Mouse (Mus musculus) cerebellum, adult 11-12 months (tissue): ENCODE results near the gene Ypel3.

ENCODE experiments used
- DNase-seq: peaks from one replicate; pipeline ENCODE4 v3.0.0; 2022

Gene Ypel3

DNA sequence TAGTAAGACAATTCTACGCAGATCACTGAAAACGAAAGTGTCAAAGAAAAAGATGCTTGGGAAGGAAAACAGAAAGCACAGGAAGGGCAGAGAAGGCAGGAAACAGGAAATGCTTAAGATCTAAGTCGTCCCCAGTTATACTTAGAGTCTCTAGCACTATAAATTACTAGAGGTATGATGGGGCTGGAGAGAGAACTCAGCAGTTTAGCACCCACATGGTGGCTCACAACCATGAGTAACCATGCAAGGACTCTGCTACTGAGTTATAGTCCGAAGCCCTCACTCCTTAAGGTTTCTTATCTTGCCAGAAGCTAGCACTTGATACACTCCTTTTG, 17.5 kb downstream of the Ypel3 start:
- DNase-seq = no peak

DNA sequence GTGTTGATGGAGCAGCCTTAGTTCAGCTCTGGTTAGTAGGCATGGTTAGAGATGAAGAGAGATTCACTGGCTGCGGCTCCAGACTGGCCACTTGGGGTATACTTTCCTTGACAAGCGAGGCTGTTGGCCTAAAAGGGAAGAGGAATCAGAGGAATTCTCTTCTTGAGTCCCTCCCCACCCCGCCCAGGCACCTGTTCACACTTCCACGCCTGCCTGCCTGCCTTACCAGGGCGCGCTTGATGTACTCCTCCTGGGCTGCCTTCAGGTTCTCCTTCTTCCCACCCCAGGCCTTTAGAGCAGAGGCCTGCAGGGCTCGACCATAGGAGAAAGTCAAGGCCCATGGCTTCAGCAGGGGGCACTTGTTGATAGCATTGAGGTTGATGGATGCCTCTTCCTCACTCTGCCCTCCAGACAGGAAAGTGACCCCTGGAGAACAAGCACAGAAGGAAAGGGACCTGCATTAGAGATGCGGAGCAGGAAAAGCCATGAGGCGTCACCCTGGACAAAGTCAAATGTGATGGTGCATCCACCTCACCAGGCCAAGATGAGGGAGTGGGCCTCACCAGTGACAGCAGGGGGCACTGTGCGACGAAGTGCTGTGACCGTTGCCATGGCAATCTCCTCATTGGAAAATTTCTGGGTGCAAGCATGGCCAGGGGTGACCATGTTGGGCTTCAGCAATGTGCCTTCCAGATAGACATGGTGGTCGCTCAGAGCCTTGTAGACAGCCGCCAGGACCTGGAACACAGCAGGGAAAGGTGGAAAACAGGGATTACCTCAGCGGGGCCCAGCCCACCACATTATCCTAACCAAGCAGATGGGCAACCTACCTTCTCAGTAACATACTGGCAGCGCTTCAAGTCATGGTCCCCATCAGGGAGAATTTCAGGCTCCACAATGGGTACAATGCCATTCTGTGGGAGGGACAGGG, 18.9 kb downstream of the Ypel3 start:
- peak; percentile 63 for DNase-seq

DNA sequence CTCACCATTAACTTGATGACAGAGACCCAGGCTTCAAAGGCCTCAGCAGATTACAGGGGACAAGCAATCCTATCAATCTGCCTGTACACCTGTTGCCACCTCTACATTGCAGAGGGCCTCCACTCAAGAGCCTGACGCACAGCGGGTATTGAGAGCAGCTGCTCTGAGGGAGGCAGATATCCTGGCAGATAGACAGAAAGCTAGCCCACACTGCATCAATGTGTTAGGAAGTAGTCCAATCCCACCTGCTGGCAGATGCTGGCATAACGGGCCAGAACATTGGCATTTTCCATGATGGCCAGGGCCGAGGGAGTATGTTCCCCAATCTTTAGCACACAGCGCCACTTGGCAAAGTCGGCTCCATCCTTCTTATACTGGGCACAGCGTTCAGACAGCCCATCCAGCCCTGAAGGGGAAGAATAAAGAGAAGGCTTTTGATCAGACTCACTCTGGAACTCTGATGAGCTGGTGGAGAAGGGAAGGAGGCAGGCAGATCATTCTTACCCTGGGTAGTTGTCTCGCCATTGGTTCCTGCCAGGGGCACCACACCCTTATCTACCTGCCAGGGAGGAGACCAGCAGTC, 19.7 kb downstream of the Ypel3 start:
- peak; percentile 76 for DNase-seq

DNA sequence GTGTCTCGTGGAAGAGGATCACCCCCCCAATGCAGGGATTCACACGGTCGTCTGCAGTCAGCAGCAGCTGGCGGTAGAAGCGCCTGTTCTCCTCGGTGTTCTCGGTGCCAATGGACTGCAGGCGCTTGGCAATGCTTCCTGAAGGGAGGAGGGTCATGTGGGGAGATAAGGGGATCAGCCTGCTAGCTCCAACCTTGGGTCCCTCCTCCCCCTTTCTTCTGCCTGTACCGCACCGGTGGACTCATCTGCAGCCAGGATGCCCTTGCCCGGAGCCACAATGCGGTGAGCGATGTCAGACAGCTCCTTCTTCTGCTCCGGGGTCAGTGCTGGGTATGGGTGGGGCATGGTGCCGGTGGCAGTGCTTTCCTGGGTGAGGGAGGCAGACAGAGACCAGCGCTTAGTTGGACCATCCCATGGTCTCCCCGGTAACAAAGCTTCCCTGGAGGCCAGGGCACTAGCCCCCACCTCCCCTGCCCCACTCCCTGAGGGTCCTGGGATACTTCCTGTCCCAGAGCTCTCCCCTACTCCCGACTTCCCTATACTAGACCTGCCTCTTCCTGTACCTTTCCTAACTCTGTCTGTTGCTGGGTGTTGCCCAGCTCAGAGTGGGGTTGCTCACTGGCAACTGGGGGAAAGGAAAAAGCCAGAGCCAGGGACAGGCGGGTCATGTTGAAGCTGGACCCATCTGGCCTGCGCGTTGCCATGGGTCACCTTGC, 20.8 kb downstream of the Ypel3 start, which contains the start of gene Fam57b:
TSS of gene Fam57b (plus strand) at position 258 of the 716 bp plus-strand sequence.
- peak; percentile 82 for DNase-seq

DNA sequence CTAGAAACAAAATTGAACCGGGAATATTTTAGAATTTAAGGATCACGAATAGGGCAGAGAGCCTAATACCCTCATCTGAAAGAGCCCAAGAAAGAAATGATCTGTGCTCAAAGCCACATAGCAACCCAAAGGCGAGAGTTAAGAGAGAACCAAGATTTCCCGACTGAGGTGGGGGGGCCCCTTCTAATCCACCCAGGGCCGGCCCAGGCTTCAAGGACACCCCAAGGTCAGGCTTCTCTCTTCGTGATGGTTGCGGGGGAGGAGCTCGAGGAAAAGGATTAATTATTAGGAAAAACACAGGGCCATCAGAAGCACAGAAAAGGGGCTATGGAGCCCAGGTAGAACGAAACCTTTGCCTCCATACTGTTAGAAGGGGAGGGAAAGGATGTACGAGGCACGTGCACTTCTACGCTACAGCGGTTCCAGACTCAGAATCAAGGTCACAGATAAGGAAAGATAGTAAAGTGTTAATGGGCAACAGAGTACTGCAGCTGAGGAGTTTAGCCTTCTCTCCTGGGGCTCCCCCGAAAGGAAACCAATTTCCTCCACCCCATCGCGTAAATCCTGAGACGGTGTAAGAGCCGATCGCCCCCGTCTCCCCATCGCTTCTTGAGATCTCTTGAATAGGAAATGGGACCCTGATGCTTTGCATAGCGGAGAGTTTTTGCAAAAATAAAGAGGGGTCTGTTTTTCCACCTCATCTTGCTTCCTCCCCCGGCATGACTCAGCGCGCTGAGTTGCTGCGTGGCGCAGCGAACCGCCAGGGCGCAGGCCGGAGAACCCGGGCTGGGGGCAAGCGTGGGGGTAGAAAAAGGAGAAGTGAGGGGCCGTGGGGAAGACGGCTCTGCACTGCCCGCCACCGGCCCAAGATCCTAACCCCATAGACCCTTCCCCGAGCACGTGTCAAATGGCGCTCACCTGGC, 21.6 kb downstream of the Ypel3 start:
- DNase-seq = no peak

DNA sequence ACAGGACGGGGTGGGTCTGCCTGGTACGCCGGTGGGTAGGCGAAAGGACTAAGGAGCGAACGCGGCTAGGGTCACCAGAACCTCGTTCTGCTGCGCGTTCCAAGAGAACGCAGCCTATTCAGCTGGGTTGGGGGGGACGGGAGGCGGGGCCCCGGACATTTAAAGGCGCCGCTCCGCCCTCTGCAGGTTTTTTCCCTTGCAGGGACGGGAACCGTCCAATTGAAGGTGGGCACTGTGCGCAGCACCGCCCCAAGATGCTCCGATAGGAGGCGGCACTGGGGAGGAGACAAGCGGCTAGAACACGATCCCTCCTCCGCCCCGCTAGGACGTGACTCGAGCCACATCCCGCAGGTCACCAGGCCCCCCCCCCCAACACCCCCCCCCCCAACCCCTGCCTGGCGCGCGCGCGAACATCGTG, 22.3 kb downstream of the Ypel3 start:
- DNase-seq = peak; percentile 99

DNA sequence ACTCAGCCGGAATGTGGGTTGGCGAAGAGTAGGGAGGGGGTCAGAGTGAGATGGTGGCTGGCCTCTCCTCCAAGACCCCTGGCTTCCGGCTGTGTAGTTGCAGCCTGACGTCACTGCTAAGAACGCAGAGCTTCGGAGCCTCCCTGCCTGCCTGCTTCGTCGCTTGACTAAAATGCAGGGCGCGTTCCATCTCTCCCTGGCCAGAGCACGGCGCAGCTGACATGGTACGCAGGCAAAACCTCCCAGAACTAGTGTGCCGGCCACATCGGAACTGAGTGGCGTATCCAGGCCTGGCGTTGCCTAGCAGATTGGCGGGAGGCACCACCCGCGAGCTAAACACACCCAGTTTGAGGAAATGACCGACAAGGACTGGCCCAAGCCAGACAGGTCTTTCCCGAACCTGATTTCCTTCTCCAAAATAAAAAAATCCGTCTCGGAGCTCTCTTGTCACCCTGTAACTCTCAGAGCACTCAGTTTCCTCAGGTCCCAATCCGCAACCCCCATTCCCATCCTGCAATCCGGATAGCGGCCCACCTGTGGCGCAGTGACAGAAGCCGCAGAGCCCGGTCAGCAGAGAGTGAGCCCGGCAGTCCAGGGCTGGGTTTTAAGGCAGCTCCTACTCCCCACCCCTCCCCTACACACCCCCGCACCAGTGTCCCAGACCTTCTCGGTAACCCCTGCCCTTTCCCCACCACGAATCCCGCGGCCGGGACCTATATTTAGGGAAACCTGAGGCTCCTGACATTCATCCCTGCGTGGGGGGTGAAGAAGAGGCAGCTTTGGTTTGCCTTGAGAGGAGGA, 22.9 kb downstream of the Ypel3 start:
- peak; percentile 85 for DNase-seq

DNA sequence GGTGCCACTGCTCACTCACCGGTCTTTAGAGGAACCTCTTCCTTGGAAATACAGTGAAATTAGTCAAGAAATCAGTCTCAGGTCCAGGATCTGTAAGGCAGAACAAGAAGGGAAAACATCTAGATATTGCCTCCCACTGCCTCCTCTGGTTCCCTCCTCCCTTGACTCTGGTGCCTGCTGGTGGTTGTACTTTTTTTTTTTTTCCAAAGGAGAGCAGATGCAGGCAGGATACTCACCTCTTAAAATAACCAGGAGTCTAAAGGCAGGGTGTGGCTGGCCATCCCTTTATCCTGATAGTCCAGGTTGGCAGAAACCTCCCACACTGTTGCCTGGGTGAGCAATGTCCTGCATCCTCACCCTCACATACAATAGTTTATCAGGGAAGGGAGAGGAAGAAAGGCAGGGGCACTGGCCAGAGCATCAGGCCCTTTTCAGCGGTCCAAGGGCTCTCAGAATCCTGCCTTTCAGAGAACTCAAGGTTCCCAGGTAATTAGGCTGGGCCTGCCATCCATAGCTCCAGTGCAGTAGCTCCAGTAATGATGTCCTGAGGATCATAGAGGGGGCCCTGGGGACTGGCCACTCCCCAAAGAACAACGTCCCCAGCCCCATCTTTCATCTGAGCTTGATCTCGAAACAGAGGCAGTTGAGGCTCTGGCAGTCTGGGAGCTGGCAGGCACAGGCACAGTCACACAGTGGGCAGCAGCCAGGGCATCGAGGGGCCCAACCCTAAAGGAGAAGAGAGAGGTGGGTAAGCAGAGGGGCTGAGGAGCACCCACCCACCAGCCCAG, 23.7 kb downstream of the Ypel3 start:
- peak; percentile 70 for DNase-seq

DNA sequence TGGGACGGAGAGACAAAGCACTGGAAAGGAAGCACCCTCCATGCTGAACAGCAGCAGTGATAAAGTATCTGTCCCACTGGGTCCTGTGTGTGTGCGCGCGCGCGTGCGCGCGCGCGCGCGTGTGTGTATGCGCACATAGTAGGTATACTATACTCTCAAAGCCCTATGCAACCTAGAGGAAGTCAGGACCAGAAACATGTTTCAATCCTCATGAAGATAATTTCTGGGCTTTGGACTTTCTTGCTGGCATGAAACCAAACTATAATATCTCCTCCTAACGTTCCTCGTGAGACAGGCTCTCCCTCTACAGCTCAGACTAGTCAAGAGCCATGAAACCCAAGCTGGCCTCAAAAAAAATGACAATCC, 24.3 kb downstream of the Ypel3 start:
- DNase-seq = no peak

DNA sequence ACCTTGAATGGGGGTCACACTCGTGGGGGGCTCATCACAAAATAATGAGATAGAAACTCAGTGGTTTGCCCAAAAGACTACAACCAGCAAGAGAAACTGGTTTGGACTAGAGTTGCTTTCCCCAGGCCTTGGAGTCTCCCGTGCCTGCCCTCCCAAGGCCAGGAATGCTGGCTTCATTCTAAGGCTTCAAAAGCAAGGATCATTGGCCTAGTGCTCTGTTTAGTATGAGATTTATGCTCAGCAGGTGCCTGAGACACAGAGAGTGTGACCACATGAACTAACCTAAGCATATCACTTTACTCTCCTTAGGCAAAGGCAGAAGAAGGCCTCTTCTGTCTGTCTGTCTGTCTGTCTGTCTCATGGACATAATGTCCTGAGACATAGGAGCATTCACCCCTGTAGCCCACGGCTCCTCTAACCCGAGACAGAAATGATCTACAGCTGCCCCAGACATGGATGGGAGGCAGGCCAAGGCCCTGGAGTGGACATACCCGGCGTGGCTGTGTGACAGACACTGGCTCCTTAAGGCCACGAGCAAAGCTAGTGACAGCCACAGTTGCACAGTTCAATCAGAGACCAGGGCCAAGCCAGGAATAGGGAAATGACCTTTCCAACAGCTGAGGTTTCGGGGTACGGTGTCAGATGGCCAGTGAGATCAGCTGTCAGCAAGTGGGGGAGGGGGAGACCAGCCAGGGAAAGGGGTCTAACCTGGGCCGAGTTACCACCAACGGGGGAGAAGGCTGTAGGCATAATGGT, 25.6 kb downstream of the Ypel3 start:
- DNase-seq = no peak

DNA sequence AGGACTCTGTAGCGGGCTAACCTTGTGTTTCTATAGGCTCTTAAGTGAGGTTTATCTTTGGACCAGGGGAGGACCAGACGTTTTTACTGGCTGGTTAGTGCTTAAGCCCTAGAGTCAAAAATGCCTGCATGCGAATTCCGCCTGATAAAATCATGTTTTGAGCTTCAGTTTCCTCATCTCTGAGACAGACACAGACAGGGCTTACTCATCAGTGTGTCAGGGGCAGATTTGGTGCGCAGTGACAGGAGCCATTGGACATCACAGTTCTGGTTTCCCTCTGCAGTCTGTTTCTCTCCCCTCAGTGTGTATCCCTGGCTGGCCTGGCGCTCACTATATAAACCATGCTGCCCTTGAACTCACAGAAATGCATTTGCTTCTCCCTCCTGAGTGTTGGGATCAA, 26.4 kb downstream of the Ypel3 start:
- no peak for DNase-seq

DNA sequence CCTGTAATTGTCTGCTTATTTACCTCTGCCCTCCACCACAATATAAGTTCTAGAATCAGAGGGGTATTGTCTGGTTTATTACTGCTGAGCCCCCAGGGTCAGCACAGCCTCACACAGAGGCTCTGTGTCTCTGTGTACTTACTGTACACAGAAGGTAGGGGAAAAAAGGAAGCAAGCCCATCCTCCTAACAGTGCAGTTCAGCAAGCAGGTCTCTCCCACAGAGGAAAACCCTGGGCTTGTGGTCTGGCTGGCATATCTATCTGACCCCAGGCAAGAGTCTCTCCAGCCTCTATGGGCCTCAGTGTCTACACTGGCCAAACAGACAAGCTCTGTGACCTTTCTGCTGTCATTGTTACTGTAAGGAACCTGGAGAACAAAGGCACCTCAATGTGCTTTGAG, 27.0 kb downstream of the Ypel3 start:
- DNase-seq = no peak

DNA sequence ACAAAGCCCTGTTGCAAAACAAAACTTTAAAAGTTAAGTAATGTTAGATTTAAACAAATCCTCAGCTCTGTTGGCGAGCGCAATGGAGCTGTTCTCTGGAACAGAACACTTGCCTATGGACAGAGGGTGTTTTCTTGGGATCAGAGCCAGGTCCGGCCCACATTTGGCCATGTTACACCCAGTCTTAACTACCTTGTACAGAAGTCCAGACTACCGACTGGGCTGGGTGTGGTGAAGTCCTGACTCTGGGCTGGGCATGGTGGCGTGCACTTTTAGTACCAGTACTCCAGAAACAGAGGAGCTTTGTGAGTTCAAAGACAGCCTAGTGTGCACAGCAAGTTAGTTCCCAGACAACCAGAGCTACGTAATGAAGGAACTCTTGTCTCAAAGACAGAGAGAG, 30.2 kb downstream of the Ypel3 start:
- no peak for DNase-seq

DNA sequence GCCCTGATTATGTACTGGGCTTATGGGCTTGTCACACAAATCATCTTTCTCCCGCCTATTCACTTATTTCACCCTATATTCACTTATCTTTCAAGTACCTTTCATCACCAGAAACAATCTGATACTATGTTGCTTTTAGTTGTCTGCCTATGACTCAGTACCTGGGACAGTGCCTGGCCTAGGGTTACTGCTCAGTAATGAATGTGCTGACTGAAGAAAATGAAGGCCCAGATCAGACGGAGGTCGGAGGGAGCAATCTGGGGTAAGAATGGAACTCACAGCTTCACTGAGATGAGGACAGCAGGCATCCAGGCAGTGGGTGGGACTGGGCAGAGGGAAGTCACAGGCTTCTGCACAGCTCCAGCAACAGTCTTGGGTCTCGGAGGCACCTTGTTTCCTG, 30.6 kb downstream of the Ypel3 start:
- DNase-seq = no peak

DNA sequence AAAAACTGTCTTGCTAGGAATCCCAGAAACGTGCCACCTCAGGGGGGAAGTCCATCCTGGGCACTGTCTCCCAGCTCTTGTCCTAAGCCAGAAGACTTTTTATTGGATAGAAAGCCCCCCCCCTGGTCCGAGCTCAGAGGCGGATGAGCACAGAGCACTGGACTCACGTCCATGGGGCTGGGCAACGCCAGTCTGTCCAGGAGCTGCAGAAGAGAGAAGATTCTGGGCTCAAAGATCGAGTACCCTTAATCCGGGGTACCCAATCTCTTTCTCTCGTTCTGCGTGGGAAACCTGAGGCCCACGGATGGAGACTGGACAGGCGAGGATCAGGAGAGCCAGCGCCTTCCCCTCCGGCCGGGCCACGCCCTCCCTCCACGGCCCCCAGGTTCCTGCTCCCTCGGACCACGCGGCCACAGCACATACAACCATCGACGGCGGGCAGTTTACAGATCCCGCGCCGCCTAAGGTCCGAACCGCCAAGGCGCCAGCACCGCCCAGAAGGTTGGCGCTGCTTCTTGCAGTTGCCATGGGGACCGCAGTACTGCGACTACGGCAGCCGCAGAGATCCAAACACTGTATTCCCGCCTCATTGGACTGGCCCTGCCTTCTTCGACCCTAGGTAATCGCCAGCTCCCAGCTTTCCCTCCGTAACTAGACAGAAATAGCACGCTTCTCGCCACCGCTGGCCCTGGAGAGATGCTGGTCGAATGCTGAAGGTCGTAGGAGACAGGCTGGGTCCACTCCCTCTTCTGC, 32.1 kb downstream of the Ypel3 start:
- DNase-seq = peak; percentile 89

DNA sequence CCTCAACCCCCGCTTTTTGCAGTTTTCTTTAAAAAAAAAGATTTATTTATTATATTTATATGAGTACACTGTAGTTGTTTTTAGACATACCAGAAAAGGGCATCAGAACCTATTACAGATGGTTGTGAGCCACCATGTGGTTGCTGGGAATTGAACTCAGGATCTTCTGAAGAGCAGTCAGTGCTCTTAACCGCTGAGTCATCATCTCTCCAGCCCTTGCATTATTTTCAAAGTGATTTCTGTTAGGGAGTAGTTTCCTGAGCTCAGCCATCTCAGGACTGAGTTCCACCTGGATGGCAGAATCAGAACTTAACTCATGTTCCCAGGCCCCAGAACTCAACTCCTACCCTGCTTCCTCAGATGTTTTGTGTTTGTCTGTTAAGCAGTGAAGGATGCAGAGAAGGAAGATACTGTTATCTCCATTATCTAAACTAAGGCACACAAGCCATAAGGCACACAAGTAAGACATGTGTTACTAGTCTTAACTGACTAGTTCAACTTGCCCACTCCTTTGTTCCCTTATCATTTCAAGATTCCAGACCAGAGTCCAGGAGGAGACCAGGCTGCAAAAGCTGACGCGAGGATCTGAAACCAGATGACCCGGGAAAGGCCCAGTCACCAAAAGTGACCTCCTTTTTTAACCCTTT, 33.1 kb downstream of the Ypel3 start:
- DNase-seq = no peak

DNA sequence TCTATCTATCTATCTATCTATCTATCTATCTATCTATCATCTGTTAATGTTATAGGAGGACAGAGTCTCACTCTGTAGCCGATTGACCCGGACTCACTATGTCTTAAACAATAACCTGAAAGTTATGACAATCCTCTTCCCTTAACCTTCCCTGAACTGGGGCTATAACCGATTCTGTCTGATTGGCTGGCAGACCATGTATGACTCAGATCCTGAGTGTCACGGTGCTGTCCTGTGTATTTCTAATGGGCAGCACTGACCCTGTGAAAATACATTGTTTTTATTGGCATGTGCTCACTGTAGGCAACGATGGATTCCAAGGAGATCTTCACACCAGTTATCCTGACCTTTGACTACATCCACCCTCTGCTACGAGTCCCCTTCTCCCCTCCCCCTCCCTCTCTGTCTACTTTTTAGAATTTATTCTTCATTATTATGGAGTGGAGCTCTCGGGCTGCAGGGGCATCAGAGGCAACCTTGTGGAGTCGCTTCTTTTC, 39.0 kb downstream of the Ypel3 start:
- peak; percentile 1 for DNase-seq

DNA sequence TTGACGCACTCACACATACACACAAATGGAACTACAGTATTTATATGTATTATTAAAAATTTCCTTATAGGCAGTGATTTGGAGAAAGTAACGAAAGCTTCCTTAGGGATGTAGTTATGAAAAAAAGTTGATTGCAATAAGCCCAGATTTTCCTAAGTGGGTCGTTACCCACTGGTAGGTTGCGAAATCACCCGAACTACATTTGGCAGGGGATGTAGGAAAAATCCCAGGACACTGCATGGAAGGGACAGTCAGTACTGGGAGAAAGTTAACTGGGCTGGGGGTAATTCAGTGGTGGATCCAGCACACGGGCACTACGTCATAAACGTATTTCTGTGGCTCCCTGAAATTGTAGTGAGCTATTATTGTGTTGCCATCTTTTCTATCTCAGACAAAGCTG, 39.7 kb downstream of the Ypel3 start:
- DNase-seq = peak; percentile 1

DNA sequence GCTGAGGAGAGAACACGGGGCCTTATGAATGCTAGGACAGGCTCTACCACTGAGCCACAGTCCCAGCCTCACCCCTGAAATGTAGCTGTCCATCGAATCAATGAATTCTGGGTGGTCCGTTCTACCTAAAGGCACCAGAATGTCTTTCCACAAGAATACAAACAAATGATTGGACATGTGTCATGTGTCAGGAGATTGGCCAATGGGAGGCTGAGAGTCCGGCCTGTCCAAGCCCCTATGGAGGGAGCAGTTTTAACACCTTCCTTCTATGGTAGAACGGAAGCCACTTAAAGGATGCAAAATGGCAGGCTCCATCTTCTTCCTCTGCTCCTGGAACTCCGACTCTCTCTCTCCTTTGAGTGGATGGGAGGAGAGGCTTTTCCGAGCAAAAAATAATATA, 40.8 kb downstream of the Ypel3 start:
- DNase-seq = peak; percentile 4
